Mouse (Mus musculus): Measurements from ENCODE around the gene Tubgcp2.

DNA sequence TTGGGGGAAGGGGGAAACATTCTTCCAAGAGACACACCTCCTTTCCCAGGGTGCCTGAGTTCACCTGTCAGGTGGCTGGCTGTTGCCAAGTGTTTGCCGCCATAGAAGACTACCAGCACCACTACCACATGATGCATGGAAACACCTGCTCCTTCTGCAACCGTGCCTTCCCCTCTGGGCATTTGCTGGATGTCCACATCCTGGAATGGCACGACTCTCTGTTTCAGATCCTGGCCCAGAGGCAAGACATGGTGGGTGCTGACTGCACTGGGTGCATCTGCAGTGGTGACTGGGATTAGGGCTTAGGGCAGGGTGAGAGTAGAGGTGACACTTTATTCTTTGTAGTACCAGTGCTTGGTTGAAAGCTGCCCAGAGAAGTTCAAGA is 694 bp upstream of the Tubgcp2 start:
- no peak for TF ChIP-seq POLR2A (IDR thresholded peaks at IDR 0.05; ENCODE audit: extremely low read depth, insufficient read depth, low read length)
- no peak for TF ChIP-seq CTCF (IDR thresholded peaks at IDR 0.05; ENCODE audit: extremely low read depth, insufficient read depth, low read length)

All from cortical plate, adult 2 months (tissue).